Mouse (Mus musculus) midbrain, postnatal 0 days (tissue): ENCODE measurements around the gene Jdp2. TPM values are rescaled to one million over a fixed set of nuclear protein-coding genes. Genes with fewer than 3 reads are reported as not detected.

ENCODE experiments used
- ATAC-seq: fragments of 200-750 bp; cut with Nextera tagmentation; 2 replicates; pipeline ENCODE4 v1.8.0; 2017; ENCODE audit warnings: moderate number of reproducible peaks, mild to moderate bottlenecking, moderate TSS enrichment, moderate library complexity; ENCODE audit not compliant: low FRiP score
- DNase-seq: peaks from one replicate; pipeline ENCODE4 v3.0.0-alpha.2; 2015; ENCODE audit warnings: low spot score
- H3K27ac ChIP-seq: fragments of 300-500 bp; sonication (generic); 2 replicates; pipeline ENCODE4 v1.5.1; 2014; ENCODE audit warnings: low read depth, mild to moderate bottlenecking, low read length, mixed read lengths
- H3K27me3 ChIP-seq: fragments of 300-500 bp; sonication (generic); 2 replicates; pipeline ENCODE4 v1.6.1; 2014; ENCODE audit warnings: low read length, control low read depth, mixed read lengths; ENCODE audit not compliant: insufficient read depth
- H3K36me3 ChIP-seq: fragments of 300-500 bp; sonication (generic); 2 replicates; pipeline ENCODE4 v1.6.1; 2014; ENCODE audit warnings: low read length, control low read depth, mixed read lengths; ENCODE audit not compliant: insufficient read depth
- H3K4me1 ChIP-seq: fragments of 300-500 bp; sonication (generic); 2 replicates; pipeline ENCODE4 v1.6.1; 2014; ENCODE audit warnings: mild to moderate bottlenecking, control low read depth, antibody characterized with exemption, low read length, mixed read lengths; ENCODE audit not compliant: insufficient read depth
- H3K4me2 ChIP-seq: fragments of 300-500 bp; sonication (generic); 2 replicates; pipeline ENCODE4 v1.6.1; 2014; ENCODE audit warnings: low read depth, mild to moderate bottlenecking, low read length, mixed read lengths; ENCODE audit not compliant: poor library complexity, severe bottlenecking
- H3K4me3 ChIP-seq: fragments of 300-500 bp; sonication (generic); 2 replicates; pipeline ENCODE4 v1.5.1; 2014; ENCODE audit warnings: low read depth, mild to moderate bottlenecking, low read length, moderate library complexity
- H3K9ac ChIP-seq: fragments of 300-500 bp; sonication (generic); replicated peaks from 2 replicates; pipeline ENCODE4 v1.6.1; 2014; ENCODE audit warnings: mild to moderate bottlenecking, low read length, moderate library complexity, mixed read lengths; ENCODE audit not compliant: poor library complexity, severe bottlenecking
- H3K9me3 ChIP-seq: fragments of 300-500 bp; sonication (generic); 2 replicates; pipeline ENCODE4 v1.6.1; 2016; ENCODE audit warnings: low read length, control low read depth
- CTCF ChIP-seq: IDR thresholded peaks from 2 replicates; pipeline ENCODE4 v1.5.1; 2016; ENCODE audit warnings: antibody characterized with exemption, mild to moderate bottlenecking
- WGBS: fragments of 180-500 bp; shearing (Covaris S2); extraction: QIAGEN DNeasy Blood & Tissue Kit; methylation state at CpG from one replicate; pipeline ENCODE4 v1.1.7; 2014; 5-methylcytosine and 5-hydroxymethylcytosine counted together
- polyA plus RNA-seq: library from polyadenylated mRNA; unstranded; fragments of >200 nt; fragmentation: Nextera tagmentation; extraction: Ambion mirVana; gene quantifications from 2 replicates; pipeline ENCODE4 v1.2.1, GENCODE M21; 2015
- total RNA-seq: library from RNA; depleted of rRNA; stranded (reverse); fragments of >200 nt; gene quantifications from 2 replicates; pipeline ENCODE4 v1.2.3, GENCODE M21; 2014

The Jdp2 gene
- total and polyA plus RNA-seq, 2 experiments from 2014 or later, result 1.0 to 18.4 TPM

DNA sequence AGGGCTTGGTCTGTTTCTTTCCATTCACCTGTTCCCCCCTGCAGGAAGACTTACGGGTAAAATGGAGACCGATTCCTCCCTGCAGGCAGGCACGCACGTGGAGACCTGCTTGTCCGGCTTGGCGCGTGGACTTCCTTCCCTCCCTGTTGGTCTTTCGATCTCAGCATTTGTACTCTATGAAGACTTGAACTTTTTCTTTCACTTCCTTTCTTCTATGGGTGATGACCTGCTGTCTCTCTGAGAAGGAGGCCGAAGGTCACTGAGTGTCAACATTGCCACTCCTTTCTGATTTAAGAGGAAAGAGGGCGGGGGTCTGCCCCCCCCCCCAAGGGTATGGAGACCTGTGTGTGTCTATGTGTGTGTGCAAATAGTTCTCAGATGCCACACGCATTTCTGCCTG, 774 bp upstream of the Jdp2 start:
- ATAC-seq (no peak), DNase-seq (no peak)
- peaks cover 20% of the 10 kb centered on the region for H3K4me1 ChIP-seq
- H3K9ac ChIP-seq, result peak overlapping the region; percentile 98; the same call in 1 of the 2 replicates
- WGBS, result 61% methylated on average over 11 of the region's 11 CpGs
- H3K4me2 ChIP-seq, result peak overlapping the region; percentile 92
- no peaks in the 10 kb centered on the region for H3K36me3 ChIP-seq
- peak overlapping the region; percentile 89 for H3K27ac ChIP-seq
- TF ChIP-seq CTCF, result no peak
- peak overlapping the region; percentile 76 for H3K4me3 ChIP-seq
- no peaks in the 10 kb centered on the region for H3K9me3 ChIP-seq
- H3K27me3 ChIP-seq, result no peaks in the 10 kb centered on the region

GRCm38 (mm10) chr12:85599478-85600152, 788 bp downstream of the Jdp2 start:
- H3K9me3 ChIP-seq, result no peaks in the 10 kb centered on the region
- peak; percentile 72 for ATAC-seq
- 1% methylated on average over 27 of the region's 49 CpGs for WGBS
- H3K27ac ChIP-seq, result peak overlapping the region; percentile 89
- TF ChIP-seq CTCF, result no peak
- H3K4me3 ChIP-seq, result peak overlapping the region; percentile 76
- peaks cover 20% of the 10 kb centered on the region for H3K4me1 ChIP-seq
- H3K9ac ChIP-seq, result peak overlapping the region; percentile 98
- peak overlapping the region; percentile 92 for H3K4me2 ChIP-seq
- no peaks in the 10 kb centered on the region for H3K36me3 ChIP-seq
- H3K27me3 ChIP-seq, result no peaks in the 10 kb centered on the region
- no peak for DNase-seq

DNA sequence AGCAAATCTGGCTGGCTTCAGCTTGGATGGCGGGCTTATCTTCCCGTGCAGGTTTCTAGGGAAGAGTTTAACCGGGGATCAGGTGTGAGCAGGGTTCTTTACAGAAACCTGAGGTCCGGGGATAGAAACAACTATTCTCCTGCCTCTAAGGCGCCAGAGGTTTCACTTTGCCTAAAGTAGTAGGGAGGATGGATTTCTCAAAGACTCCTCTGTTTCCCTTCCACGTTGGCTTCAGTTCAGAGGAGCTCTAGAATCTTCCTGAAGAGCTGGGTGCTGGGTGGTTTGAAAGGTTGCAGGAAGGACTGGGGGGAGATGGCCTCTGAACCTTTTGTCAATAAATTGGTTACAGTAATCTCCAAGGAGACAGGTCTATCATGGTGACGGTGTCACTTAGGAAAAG, 1.8 kb downstream of the Jdp2 start:
- peak overlapping the region; percentile 98; the same call in 1 of the 2 replicates for H3K9ac ChIP-seq
- H3K36me3 ChIP-seq, result no peaks in the 10 kb centered on the region
- H3K27ac ChIP-seq, result no peak overlapping the region
- no peak for TF ChIP-seq CTCF
- no peak for ATAC-seq
- 45% methylated on average over 7 of the region's 7 CpGs for WGBS
- no peaks in the 10 kb centered on the region for H3K27me3 ChIP-seq
- no peak for DNase-seq
- H3K9me3 ChIP-seq, result no peaks in the 10 kb centered on the region
- H3K4me2 ChIP-seq, result peak overlapping the region; percentile 92
- H3K4me3 ChIP-seq, result peak overlapping the region; percentile 76
- H3K4me1 ChIP-seq, result peaks cover 20% of the 10 kb centered on the region

- Histone ChIP-seq H3K27ac (no peak overlapping the region), H3K27me3 (no peaks in the 10 kb centered on the region), H3K4me1 (peaks cover 20% of the 10 kb centered on the region), H3K4me3 (no peak overlapping the region), H3K9me3 (no peaks in the 10 kb centered on the region), H3K9ac (no peak overlapping the region), H3K4me2 (peak overlapping the region; percentile 92; the same call in 1 of the 2 replicates), H3K36me3 (no peaks in the 10 kb centered on the region)
- no peak for DNase-seq
- ATAC-seq, result no peak
- no peak for TF ChIP-seq CTCF
- WGBS, result 82% methylated on average over 6 of the region's 6 CpGs
These were observed 2.7 kb downstream of the Jdp2 start for GRCm38 (mm10) chr12:85601531-85601930.

DNA sequence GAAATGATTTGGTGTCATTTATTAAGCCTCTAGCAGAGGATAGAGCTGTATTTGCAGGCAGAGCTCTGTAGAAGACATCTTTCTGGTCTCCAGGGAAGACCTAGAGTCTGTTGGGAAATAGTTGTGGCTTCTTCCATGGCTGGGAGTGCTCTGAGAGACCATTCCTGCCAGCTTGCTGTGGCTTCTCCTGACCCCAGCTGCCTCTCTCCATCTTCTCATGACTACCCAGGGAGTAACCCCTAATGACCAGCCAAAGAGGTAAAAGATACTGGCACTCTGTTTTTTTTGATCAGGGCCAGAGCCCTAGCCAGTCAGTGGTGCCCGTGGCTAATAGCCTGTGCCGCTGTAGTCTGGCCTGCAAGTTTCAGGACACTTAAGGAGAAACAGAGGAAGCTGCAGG, 3.3 kb downstream of the Jdp2 start:
- WGBS, result 89% methylated on average over 2 of the region's 2 CpGs
- Histone ChIP-seq H3K27me3 (no peaks in the 10 kb centered on the region), H3K4me3 (no peak overlapping the region), H3K4me2 (no peak overlapping the region), H3K4me1 (peaks cover 20% of the 10 kb centered on the region), H3K9ac (no peak overlapping the region), H3K27ac (no peak overlapping the region), H3K9me3 (no peaks in the 10 kb centered on the region), H3K36me3 (no peaks in the 10 kb centered on the region)
- no peak for TF ChIP-seq CTCF
- no peak for ATAC-seq
- no peak for DNase-seq

DNA sequence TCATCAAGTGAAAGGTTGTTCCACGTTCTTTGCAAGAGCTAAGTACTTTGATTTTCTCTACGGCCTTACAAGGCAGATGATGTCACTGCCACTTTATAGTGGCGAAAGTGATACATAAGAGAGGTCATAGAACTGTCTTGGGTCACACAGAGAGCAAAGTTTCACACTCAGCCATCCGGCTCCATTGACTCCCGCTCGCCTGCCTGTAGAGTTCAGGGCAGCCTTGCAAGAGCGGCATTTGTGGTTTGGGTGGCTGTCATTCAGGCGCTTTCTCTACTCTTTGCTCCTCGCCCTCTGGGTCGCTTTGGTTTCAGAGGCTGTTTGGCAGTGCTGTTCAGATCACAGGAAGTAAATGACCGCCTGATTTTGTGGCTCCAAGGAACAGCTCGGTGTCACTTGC, 4.0 kb downstream of the Jdp2 start:
- Histone ChIP-seq H3K4me1 (peaks cover 20% of the 10 kb centered on the region), H3K27ac (no peak overlapping the region)
- no peak for TF ChIP-seq CTCF

More for the DNA sequence above, 4.0 kb downstream of the Jdp2 start:
- H3K4me3 ChIP-seq, result no peak overlapping the region
- no peak for DNase-seq
- WGBS, result 86% methylated on average over 12 of the region's 12 CpGs
- ATAC-seq, result no peak
- no peak overlapping the region for H3K9ac ChIP-seq
- no peaks in the 10 kb centered on the region for H3K36me3 ChIP-seq
- H3K27me3 ChIP-seq, result no peaks in the 10 kb centered on the region
- H3K9me3 ChIP-seq, result no peaks in the 10 kb centered on the region
- H3K4me2 ChIP-seq, result no peak overlapping the region
